Mouse (Mus musculus): ENCODE measurements at regions not wholly inside any gene's neighbourhood (a gene's known extent, or its start where the extent isn't known, plus 50 kb on each side); places are given as distances from the start of the nearest gene placed in this dataset.

- Histone ChIP-seq H3K4me3 (ENCODE audit: low read depth, low read length) (no peak overlapping the region), H3K27ac (ENCODE audit: low read depth, low read length) (no peak overlapping the region), H3K9ac (ENCODE audit: low read depth, low read length) (no peak overlapping the region), H3K4me1 (replicated peaks; ENCODE audit: control insufficient read depth, insufficient read depth, low read length) (no peaks in the 10 kb centered on the region), H3K9me3 (ENCODE audit: control insufficient read depth) (no peaks in the 10 kb centered on the region), H3K27me3 (replicated peaks; ENCODE audit: control insufficient read depth, insufficient read depth, low read length) (no peaks in the 10 kb centered on the region), H3K36me3 (ENCODE audit: control insufficient read depth, insufficient read depth) (no peaks in the 10 kb centered on the region), H3K4me2 (replicated peaks; ENCODE audit: low read depth) (no peak overlapping the region)
- no peak for TF ChIP-seq CTCF (IDR thresholded peaks at IDR 0.05; ENCODE audit: low read depth)
- WGBS: 84% methylated on average over 2 of the region's 2 CpGs
- ATAC-seq: no peak
Observed at GRCm38 (mm10) chr15:7723770-7724169, 86.9 kb upstream of the Gdnf start.

- no peak for ATAC-seq
- Histone ChIP-seq H3K9ac (ENCODE audit: low read depth, low read length) (no peak overlapping the region), H3K4me2 (replicated peaks; ENCODE audit: low read depth) (no peak overlapping the region), H3K27me3 (replicated peaks; ENCODE audit: control insufficient read depth, insufficient read depth, low read length) (no peaks in the 10 kb centered on the region), H3K4me1 (replicated peaks; ENCODE audit: control insufficient read depth, insufficient read depth, low read length) (no peaks in the 10 kb centered on the region), H3K36me3 (ENCODE audit: control insufficient read depth, insufficient read depth) (no peaks in the 10 kb centered on the region), H3K9me3 (ENCODE audit: control insufficient read depth) (no peaks in the 10 kb centered on the region), H3K4me3 (ENCODE audit: low read depth, low read length) (no peak overlapping the region), H3K27ac (ENCODE audit: low read depth, low read length) (no peak overlapping the region)
- no peak for TF ChIP-seq CTCF (IDR thresholded peaks at IDR 0.05; ENCODE audit: low read depth)
- 53% methylated on average over 4 of the region's 4 CpGs for WGBS
Observed at GRCm38 (mm10) chr15:7725505-7725904, 85.1 kb upstream of the Gdnf start.

- Histone ChIP-seq H3K9ac (ENCODE audit: low read depth, low read length) (no peak overlapping the region), H3K27ac (ENCODE audit: low read depth, low read length) (no peak overlapping the region), H3K4me3 (ENCODE audit: low read depth, low read length) (no peak overlapping the region), H3K4me1 (replicated peaks; ENCODE audit: control insufficient read depth, insufficient read depth, low read length) (no peaks in the 10 kb centered on the region), H3K9me3 (ENCODE audit: control insufficient read depth) (no peaks in the 10 kb centered on the region), H3K4me2 (replicated peaks; ENCODE audit: low read depth) (no peak overlapping the region), H3K36me3 (ENCODE audit: control insufficient read depth, insufficient read depth) (no peaks in the 10 kb centered on the region), H3K27me3 (replicated peaks; ENCODE audit: control insufficient read depth, insufficient read depth, low read length) (no peaks in the 10 kb centered on the region)
- ATAC-seq: no peak
- WGBS: 82% methylated on average over 4 of the region's 4 CpGs
- no peak for TF ChIP-seq CTCF (IDR thresholded peaks at IDR 0.05; ENCODE audit: low read depth)
Observed at GRCm38 (mm10) chr15:7747586-7747985, 63.1 kb upstream of the Gdnf start.

- ATAC-seq: no peak
- H3K27me3 ChIP-seq (replicated peaks; ENCODE audit: control insufficient read depth, insufficient read depth, low read length): no peaks in the 10 kb centered on the region
- H3K4me3 ChIP-seq (ENCODE audit: low read depth, low read length): no peak overlapping the region
- TF ChIP-seq CTCF (IDR thresholded peaks at IDR 0.05; ENCODE audit: low read depth): no peak
- WGBS: 86% methylated on average over 5 of the region's 5 CpGs
- no peak overlapping the region for H3K9ac ChIP-seq (ENCODE audit: low read depth, low read length)
- no peak overlapping the region for H3K27ac ChIP-seq (ENCODE audit: low read depth, low read length)
- no peaks in the 10 kb centered on the region for H3K9me3 ChIP-seq (ENCODE audit: control insufficient read depth)
- H3K36me3 ChIP-seq (ENCODE audit: control insufficient read depth, insufficient read depth): no peaks in the 10 kb centered on the region
- H3K4me1 ChIP-seq (replicated peaks; ENCODE audit: control insufficient read depth, insufficient read depth, low read length): no peaks in the 10 kb centered on the region
- no peak overlapping the region for H3K4me2 ChIP-seq (replicated peaks; ENCODE audit: low read depth)
Observed at GRCm38 (mm10) chr15:7750441-7750840, 60.2 kb upstream of the Gdnf start.

All from intestine, postnatal 0 days (tissue).